Mouse (Mus musculus): Measurements from ENCODE around the gene Rsrc1.
"Not testable (repeated sequence)": the region's sequence is repeated elsewhere in the genome, so short reads cannot be mapped to it uniquely, and the experiment has no call there.

The Rsrc1 gene

DNA sequence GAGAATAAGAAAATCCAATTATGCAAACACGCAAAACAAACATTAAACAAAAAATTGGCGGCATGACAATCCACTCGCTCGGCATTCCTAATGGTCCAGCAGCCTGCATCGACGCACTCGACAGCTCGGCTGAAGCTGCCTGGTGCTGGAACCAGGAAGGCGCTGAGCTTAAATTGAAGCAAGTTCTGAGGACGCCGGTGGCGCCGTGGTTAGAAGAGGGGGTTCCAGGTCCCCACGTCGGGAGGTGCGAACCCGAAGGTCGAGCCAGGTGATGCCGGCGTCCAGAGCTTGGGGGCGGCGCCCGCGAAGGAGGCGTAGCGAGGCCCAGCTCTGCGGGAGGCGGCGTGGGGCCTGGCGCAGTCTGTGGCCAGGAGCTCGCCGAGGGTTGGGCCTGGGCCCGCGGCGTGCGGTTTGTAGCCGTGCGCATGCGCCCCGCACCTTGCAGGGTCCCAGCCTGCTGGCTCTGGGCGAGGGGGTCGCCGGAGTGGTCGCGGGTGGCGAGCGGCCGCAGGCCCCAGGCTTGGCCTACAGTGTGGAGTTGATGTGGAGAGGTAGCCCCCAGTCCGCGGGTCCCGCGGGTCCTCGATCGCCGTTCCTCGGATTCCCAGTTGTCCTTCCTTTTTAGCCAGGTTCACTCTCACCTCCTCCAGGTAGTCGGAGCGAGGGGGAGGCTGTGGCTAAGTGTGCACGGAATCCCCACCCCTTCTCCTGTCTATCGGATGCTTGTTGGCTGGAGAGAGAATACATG, 4.5 kb downstream of the Rsrc1 start:
- peak; percentile 91 for DNase-seq

DNA sequence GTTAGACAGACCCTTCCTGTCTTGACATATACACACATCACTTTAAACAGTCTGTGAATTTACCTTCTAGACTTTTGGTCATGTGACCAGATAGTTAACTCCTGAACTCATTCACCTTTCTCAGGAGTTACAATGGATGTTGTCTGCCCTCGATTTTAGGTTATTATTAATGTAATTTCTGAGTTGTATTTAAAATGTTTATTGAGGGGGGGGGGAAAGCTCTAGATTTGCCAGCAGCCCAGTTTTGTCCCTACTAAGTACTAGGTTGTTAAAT, 5.0 kb downstream of the Rsrc1 start:
- no peak for DNase-seq

DNA sequence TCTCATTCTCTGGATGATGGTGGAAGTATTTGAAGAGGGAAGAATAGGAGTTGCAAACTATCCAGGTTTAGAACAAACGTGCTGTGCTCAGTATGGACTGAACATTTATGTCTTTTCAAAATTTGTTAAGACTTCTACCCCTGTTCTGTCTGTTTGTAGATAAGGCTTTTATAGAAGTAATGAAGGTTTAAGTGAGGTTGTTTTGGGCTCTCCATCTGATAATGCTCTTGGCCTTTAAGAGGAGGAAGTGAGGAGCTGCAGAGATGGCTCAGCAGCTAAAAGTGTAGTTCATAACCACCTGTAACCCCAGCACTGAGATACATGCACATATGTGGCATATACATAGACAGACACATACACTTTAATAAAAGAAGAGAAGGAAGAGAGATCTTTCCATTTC, 15.6 kb downstream of the Rsrc1 start:
- no peak for DNase-seq

DNA sequence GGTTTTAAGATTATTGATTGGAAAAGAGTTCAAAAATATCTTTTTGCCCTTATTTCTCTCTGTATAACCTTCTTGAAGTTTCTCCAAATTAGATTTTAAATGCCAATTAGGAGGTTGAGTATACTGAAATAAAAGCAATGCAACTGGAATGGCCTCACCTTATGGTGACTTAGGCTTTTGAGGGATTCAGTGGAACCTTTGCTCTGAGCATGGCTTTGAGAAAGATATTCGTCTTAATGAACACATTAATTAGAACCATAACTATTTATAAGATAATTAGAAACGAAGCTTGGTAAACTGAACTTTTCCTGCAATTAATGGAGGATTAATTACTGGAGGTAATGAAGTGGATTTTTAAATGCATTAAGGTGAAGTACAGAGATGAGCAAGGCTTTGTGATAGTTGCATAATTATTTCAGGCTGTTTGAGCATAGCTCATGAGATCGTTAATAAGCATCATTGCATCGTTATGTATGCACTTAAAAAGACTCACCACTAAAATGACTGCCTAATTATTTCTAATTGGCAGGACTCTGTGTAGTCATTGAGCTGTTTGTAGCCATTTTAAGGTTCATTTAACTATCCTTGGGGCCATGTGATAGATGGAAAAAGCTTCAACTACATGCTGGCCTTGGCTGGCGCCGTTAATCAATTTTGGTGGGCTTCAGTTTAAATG, 55.3 kb downstream of the Rsrc1 start:
- peak; percentile 78 for DNase-seq

DNA sequence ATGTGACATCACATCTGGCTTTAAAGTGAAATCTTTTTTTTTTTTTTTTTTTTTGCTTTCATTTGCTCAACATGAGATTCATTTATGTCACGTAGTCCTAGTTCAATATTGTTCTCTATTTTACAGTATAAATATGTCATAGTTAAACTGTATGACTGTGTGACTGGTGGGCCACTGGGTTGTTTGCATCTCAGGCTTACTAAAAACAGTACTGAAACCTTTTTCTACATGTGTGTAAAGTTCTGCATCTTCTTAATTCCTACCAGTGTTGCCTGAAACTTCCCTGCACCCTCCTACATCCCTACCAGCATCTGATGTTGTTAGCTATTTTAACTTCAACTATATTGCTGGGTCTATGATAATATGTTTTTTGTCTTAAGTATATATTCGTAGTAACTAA, 78.6 kb downstream of the Rsrc1 start:
- no peak for DNase-seq

DNA sequence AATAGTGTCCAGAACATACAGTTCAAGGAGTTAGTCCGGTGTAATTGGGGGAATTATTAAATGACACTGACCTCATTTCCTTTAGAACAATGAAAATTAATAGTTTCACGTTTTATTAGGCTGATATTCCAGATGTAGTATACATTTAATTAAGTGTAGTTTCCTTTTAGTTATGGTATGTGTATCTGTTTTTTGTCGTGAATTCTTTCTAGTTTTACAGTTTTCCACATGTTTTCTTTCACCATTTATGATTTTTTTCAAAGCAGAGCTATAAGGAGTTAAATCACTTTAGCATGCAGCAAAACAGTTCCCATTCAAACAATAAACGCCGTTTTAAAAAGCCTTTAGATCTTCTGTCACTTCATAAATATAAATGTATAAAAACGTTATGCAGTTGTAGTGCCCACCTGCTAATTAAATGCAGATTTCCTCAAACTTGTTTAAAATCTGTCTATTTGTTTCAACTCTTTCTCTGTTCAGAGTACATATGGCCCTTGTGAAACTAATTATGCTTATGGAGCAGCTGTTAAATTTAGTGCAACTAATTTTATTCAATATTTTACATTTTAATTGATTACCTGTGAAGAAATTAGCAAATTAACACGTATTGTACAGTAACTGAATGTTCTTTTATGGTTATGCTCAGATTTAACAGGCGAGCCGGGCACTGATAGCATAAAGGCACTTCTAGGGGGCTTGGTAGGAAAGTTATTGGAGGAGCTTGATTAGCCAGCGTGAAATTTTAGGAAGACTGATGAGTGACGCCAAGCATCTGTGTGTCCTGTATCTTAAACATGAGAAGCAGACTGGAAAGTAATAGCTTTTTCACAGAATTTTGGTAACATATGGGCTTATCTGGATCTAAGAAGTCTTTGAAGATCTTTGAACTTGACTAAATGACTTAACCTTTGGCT, 89.6 kb downstream of the Rsrc1 start:
- DNase-seq: no peak

DNA sequence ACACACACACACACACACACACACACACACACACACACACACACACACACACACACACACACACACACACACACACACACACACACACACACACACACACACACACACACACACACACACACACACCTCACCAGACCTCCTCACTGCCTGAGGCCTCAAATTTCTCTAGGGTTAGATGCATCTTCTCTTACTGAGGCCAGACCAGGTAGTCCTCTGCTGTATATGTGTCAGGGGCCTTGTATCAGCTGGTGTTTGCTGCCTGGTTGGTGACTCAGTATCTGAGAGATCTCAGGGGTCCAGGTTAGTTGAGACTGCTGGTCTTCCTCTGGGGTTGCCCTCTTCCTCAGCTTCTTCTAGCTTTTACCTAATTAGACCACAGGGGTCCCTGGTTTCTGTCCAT, 92.5 kb downstream of the Rsrc1 start:
- not testable (repeated sequence) for DNase-seq

DNA sequence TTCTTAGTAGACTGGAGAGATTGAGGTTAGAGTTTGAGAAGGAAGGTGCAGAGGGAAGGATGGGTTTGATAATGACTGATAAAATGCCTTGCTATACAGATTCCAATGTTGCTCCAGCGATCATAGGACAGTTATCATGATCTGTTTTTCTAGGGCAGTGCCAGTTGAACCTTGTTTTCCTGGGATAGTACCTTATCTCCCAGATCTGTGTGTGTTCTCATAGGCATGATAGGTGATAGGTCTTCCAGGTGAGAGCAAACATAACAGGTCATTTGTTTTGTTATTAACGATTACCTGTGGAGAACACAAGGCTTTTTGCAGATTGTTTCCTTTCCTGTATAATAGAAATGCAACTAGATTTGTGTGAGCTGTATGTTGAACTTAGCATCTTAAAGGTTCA, 94.3 kb downstream of the Rsrc1 start:
- DNase-seq: no peak

DNA sequence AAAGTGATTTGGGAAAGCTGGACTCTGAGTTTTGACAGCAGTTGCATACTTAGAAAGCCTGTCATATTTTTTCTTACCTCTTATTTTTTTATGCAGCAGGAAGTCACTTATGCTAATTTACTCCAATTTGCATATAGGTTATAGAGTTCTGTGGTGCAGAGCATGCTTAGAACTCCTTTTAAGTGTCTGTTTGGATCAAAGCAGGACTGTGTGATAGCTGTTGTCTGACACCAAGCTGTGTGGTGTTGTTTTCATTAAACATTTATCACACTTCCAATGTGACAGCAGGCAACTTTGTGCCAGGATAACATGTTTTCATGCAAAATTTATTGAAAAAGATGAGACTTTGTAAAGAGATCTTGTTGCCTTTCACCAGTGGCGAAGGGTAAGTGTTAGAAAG, 103.6 kb downstream of the Rsrc1 start:
- peak; percentile 7 for DNase-seq

DNA sequence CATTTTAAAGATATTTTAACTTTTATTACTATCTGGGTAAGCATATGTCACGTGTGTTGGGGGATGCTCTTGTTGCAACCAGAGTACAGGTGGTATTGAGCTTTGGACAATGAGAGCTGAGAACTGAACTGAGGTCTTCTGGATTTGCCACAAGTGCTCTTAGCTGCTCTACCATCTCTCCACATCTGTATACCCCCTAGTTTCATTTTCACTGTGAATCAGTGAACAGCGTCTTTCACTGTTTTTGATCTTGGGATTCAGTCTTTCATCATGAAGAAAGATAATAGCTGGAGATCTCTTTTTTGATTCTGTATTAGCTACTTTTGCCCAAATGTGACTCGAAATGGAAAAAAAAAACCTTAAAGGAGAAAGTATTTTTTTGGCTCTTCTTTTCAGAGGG, 127.2 kb downstream of the Rsrc1 start:
- no peak for DNase-seq

DNA sequence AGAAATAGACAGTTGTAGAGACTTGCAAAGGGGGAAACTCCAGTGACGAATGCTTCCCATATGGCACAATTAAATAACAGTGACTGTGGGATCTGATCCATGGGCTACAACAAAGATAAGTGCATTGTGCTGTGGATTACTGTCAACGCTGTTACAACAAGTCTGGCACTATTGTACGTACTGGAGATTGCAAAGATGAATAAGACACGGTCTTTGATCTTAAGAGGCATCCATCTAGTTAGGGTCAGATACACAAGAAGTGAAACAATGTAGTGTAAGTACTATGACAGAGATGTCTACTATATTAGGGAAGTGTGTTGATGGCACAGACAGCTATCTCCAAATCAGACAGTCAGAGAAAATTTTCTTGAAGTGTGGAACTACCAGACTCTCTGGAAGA, 135.1 kb downstream of the Rsrc1 start:
- no peak for DNase-seq

DNA sequence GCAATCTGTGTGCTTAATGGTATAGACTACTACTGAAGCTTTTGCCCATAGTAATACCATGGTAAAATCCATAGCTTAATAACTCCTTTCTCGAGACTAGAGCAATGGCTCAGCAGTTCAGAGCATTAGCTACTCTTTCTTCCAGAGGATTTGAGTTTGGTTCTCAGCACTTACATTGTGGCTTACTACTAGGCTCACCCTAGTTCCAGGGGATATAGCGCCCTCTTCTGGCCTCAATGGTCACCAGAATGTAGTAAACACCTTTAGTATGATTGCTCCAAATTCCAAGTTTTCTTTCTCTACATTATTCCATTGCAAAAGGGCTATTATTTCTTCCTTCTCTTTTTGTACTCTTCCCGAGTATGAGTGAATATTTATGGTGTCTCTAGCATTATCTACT, 151.3 kb downstream of the Rsrc1 start:
- no peak for DNase-seq

DNA sequence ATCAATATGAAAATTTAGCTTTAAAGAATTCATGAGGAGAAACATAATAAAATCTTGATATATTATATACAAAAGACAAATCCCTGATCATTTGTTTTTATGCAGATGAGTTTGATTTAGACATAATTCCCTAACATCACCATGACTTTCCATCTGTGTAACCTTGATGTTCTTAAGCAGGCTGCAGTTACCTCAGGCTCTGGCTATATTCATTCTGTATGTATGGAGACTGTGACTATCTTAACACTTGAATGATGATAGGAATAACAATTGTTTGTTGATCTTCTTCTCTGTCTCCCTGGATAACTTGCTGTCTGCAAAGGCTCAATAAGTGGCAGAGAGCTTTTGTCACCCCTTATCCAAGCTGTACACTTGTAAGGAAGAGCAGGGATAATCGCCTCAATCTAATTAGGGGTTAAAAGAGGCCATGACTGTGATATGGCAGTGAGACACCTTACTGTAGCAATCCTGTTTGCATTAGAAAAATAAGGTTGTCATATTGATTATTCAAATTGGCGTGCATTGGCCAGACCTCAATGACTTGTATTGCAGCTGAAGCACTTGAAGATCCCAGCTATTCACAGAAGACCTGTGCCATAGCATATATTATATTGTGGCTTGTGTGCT, 154.7 kb downstream of the Rsrc1 start:
- peak; percentile 16 for DNase-seq

DNA sequence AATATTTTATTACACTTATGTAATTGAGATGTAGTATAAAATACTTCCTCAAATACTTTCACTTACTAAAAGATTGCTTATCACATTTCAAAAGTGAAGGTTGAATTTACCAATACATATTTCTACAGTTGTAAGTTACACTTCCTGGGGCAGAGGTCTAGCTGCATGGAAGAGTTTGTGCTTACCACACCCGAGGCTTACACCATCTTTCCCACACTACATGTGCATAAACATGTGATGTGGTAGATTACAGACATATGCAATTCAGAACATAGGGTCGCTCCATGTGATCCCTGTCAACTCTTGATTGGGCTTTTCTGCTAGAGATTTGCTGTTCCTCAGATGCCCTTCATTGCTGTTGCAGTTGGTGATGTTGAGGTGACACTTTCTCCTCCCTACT, 163.8 kb downstream of the Rsrc1 start:
- DNase-seq: no peak

DNA sequence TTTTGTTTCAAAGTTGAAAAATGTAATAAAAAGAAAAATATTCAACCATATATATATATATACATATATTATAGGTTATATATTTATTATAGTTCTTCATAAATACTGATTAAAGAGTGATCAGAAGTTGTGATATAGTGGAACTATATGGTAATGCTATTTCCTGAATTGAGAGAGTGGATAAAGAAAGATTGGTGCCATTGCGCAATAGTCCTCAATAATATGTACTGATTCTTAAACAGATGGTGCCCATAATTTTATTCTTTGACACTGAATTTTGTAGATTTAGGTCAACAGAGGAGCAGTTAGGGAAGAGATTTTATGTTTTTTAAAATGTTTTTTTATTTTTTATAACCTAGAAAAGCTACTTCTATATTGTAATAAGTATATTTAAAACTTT, 165.1 kb downstream of the Rsrc1 start:
- no peak for DNase-seq

DNA sequence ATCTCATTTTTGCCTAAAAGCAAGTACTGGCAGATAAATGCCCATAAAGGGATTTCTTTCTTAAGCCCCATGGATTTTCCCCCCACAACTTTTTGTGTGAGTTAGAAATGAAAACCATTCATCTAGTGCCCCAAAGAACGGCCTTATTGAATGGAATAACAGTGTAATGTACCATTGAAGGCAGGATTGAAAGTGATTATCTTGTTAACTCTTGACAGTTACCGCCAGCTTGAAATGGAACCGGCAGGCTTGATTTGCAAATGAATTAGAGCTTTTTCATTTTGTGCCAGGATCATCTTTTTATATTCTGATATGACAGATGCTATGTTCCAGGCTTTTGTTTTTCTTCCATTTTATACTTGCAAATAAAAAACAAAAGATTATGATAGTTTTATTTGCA, 166.1 kb downstream of the Rsrc1 start:
- DNase-seq: no peak

DNA sequence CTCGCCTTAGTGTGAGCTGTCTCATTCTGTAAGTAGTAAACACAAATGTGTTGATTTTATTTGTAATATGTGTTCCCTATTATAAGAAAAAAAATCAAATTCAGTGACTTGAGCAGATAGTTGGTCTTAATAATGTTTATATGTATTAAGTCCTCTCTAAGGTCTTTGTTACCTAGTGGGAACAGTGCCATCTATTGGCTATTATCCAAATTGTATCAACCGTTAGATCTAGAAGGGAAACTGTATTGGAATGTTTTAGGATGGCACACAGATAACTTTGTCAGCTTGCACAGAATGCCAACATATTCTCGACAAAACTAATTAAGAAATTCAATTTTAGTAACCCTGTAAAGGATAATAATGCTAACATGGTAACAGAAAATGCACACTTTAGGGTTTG, 216.0 kb downstream of the Rsrc1 start:
- DNase-seq: peak; percentile 56

DNA sequence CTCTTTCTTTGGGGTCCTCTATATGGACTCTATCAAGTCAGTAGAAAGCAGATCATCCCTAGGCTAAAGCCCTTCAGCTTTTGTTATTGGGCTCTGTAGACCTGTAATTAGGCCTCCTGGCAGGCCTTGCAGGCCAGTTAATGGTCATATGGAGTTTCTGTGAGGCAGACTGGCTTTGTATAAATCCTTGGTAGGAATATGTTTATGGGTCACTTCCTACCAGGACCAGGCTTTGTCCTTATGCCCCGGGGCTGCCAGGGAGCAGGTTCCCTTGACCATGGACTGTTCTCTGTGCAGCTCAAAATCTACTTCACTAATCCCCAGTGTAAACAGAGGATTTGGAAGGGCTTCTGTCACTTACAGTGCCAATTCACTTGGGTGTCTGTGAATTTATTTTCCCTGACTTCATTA, 231.9 kb downstream of the Rsrc1 start:
- DNase-seq: peak; percentile 76

DNA sequence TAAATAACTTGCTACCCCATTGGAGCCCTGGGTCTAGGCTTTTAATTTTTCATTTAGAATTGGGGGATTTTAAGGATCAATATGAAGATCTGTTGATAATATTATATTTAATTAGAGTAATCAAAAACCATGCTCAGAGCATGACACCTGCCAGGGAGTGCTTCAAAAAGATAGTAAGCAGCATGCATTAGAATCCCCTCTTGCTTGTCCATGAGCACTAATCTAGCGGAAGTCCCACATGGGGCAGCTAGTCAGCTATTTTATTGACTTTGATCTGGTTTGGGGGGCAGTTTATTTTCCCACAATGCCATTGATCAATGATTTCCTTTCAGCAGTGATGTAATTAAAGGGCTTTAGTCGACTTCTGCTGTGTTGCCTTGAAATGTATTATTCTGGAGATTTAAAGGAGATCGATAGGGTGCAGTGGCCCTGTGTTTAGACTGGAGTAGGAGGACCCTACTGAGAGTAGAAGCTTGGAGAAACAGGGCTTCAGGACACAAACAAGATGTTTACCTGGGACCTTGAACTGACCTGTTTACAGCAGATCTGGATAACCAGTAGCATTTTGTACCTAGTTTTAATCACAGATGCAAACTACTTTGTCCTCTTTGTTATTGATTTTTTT, 251.5 kb downstream of the Rsrc1 start:
- no peak for DNase-seq

DNA sequence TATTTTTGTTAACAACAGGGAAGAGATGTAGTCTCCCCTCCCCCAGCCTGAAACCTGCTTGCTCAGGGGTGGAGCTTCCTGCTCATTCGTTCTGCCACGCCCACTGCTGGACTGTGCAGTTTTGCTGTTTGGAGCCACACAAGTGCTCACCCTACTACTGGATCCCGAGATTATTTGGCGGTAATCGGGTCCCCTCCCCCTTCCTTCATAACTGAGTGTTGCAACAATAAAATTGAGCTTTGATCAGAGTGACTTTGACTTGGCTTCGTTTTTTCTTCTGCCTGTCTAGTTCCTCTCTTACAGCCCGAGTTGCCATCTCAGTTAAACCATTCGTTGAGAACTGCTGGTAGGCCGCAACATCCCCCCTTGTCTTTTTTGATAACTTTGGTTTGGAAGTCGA, 261.3 kb downstream of the Rsrc1 start:
- DNase-seq: not testable (repeated sequence)

DNA sequence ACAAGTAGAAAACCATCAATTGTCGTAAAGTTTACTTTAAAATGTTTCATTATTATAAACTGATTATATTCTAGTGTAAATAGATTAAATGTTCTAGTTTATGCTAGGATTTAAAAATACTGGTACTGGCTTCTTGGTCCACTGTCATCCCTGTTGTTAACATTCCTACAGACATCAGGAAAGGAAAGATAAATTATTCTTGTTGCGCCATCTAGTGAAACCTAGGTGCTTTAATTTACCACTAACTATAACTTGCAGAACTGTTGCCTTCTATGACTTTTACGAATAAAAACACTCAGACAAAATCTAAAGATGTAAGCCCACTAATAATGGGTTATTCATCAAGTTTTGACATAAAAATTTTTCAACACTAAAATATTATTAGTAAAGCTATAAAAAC, 286.3 kb downstream of the Rsrc1 start:
- peak; percentile 20 for DNase-seq

DNA sequence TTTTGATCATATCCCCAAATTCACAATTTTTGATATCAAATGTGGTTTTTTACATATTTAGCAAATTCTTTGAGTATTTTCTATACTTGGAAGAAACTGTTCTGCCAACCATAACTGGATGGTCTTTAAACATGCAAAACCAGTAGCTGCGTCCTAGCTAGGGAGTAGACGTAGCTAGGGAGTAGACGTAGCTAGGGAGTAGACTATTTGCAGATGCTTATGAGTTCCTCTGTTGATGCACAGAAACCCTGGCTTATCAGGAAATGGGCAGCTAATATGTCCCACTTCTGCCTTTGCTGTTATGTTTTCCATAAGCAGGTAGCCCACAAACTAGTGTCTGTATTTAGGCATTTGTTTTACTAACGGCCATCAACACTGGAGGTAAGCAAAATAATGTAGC, 298.6 kb downstream of the Rsrc1 start:
- DNase-seq: no peak

DNA sequence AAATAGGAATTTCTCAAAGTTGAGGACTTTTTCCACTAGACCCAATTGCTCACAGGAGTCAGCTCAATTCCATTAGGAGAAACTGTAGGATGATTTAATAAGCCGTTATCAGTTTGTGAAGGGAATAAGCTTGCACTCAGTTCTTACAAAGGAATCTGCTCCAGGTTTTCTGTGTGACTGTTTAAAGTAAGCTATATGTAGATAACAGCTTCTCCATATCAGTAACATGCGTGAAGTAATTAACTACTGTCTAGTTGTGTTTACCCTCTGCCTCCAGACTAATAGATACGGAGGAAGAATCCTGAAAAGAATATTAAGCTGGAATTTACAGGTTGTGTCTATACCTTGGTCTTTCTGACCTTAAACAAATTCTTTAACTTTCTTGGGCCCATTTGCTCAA, 299.1 kb downstream of the Rsrc1 start:
- no peak for DNase-seq
